Mouse (Mus musculus) frontal cortex, postnatal 36 days (tissue): ENCODE data around the gene Tubb2b.
A peak's percentile ranks its signal among the peaks of the same experiment; 100 is the strongest.

Experiments used
- DNase-seq, 2 experiments: peaks; one replicate each; pipeline ENCODE4 v3.0.0; 2022; ENCODE audit warnings: low spot score in 2 of 2

Tubb2b gene

DNA sequence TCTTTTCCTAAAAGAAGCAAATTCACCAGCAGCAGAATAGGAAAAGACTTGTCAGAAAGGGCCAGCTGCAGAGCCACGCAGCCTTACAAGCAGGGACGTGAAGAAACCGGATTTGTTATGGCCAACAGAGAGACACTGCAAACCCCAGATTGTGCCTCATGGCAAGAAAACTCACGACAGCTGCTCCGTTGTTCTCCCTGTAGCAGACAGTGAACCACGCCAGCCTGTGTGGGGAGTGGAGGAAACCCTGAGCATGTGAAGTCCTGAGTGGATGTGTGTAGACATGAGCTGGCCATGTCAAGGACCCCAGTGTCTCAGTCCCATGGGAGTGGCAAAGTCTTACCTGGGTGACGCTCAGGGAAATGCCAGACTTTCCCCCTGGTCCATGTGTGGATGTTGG is 6.3 kb upstream of the Tubb2b start:
- DNase-seq, result peak; percentile 53 to 61

DNA sequence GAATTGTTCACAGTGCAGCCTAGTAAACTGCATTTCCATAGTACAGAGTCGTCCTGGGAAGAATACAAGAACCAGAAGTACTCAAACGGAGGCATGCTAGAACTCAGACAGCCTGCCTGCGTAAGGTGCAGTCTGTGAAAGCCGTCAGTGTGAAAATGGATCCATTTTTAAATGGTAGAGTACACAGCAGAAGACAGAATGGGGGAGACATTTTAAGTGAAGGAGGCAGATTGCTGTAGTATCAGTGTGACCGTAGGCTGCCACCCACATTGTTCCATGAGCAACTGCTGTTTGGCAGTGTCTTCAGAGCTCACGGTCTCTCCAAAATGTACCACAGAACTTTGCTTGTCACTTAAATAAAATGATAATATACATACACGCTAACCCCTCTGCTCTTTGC is 4.0 kb upstream of the Tubb2b start:
- DNase-seq, result peak; percentile 65 to 82

DNA sequence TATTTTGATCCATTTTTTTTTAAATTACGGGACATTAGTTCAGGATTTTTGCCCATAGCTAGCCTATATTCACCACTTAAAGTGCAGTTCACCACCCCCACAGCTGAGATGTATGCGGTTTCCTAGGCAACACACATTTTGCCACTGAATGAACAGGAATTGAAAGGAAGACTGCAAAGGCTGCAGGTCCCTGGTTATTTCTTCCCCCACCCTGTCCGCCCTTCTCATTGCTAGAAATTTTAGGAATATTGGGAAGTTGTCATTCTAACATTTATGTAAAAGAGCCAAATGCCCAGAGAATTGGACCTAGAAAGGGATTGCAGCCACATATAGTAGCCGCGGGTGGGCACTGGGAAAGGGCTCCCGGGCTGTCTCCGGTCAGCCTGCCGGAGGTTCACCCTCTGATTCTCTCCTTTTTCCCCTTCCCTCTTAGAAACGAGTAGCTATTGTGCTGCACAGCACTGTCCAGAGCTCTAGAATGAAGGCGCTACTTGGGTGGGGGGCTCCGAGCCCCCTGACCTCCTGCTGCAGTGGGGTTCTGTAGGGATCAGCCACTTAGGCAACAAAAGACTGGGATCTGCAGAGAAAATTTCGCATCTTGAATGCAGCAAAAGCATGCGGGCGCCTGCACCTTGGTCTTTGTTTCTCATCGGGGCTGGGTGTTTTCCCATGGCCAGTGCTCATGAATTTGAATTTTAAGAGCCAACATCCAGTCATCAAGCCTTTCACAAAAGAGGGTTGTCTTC is 3.2 kb upstream of the Tubb2b start:
- DNase-seq, result no peak

DNA sequence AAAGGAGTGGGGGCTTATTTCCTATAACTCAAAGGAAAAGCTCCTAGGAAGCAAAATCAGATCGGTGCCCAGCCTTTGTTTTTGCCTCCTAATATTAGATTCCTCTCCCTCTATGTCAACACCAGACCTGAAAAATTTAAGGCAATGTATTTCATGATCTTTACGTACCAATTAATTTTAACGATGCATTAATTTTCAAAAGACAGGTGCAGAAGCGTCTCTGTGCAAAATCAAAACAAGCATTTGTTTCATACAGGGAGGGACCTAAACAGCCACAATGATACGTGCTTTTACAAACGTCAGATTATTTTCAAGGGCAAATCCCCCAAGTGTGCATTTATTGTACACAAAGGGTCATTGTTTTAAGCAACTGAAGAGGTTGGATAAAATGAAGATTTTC is 2.6 kb upstream of the Tubb2b start:
- DNase-seq, result no peak

DNA sequence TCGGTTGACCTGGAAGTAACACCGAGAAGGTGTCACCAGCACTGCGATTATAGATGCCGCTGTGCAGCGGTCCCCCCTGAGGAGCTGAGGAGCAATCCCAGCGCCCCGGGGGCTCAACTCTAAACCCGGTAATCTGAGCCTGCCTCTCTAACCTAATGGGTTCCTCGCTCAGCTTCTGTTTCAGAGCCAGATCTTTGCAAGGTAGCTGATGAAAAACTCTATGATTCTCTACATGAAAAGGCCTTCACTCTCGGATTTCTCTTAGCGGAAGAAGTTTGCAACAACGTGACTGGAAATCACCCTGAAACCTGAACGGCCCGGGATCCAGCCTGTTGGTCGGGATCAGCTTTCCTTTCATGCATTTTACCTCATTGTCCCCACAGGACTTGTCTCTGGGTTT is 2.0 kb upstream of the Tubb2b start:
- DNase-seq, result no peak

DNA sequence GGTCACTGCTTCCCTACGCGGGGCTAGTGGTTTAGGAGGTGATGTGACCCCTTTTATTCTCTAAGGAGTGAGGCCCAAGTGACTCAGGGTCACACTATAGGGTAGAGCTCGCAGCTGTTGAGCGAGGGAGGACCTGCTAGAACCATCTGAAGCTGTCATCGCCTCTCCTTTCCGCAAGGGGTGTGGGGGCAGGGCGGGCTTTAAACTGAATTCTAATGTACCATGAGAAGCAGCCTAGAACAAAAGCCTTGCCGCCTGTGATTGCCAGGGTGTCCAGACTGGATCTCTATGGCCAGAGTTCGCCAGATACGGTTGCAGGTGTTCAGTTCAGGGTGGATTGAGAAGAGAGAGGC is 1.4 kb upstream of the Tubb2b start:
- DNase-seq, result peak; percentile 35 to 45

DNA sequence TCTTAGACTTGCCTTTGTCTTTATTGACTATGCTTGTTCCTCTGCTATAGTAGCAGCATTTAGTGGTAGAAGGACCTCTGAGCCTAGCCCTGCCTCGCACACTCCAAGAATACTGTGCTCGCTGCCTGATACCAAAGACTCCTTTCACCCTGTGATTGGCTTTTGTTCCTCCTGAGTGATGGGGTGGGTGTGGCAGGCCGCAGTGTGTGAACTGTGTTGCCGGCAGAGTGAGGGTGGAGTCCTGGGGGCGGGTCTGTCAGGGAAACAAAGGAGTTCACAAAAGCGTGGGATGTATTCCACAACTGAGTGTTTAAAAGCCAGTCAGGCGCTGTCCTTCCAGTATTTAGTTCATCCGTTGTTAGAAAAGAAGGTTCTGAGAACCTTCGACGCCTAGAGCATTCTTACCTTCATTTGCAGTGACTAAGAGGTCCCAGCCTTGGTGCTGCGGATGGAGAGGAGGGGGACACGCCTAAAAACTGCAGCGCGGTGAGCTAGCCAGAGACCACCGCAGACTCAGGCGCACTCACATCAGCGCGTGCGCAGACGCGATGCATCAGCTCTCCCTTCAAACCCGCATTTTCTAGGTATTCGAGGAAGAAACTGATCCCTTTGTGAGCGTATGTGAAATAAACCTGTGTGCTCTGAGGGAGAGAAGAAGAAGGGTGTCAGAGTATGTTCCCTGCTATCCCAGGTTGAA is 893 bp upstream of the Tubb2b start:
- peak; percentile 28 to 43 for DNase-seq

DNA sequence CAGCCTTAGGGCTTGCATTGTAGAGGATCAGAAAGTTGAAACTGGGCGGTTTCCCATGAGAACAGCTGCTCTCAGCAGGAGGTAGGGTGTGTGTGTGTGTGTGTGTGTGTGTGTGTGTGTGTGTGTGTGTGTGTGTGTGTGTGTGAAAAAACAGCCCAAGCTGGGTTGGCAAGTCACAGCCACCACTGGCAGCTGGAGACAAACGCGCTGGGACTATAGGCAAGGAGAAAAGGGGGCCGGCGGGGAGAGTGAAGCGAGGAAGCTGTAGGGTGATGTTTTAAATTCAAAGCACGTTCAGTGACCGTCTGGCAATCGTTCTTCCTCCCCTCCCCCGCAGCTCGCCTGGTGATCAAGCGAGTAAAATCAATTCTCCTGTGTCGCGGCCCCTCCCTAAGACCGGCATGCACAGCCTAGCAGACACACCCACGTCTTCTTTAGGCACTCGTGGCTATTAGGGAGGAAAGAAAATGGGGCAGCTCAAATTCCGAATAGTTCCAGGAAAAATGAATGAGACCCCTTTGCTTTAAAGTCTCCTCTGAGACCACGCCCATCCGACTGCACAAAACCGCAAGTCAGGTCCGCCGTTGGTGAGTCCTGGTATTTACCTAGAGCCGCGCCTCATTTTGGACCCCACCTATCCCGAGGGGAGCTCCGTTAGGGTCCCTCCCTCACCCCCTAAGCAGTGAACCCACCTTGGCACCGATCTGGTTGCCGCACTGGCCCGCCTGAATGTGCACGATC is 611 bp downstream of the Tubb2b start:
- DNase-seq, result peak; percentile 54 to 55

DNA sequence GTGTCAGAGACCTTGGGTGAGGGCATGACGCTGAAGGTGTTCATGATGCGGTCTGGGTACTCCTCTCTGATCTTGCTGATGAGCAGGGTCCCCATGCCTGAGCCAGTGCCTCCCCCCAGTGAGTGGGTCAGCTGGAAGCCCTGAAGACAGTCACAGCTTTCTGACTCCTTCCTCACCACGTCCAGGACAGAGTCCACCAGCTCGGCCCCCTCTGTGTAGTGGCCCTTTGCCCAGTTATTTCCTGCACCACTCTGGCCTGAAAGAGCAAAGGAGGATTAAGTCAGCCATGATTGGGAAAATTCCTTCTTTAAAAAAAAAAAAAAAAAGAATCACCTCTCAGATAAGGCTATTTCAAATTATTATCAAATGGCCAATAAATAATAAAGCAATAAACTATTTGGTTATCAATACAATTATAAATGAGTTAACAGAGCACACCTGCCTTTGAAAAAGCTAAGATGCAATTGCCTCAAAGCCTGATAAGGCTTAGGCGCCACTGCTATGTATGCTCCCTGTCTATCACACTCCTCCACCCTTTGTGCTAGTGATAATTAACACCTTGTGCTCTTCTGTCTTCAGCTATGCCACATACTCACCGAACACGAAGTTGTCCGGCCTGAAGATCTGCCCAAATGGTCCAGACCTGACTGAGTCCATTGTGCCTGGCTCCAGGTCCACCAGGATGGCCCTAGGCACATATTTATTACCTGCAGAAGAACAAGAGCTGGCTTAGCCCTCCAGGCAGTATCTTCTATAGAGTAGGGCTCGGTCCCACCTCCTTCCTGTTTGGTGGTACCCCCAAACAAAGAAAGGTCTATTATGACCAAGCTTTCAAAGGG is 1.8 kb downstream of the Tubb2b start:
- no peak for DNase-seq

DNA sequence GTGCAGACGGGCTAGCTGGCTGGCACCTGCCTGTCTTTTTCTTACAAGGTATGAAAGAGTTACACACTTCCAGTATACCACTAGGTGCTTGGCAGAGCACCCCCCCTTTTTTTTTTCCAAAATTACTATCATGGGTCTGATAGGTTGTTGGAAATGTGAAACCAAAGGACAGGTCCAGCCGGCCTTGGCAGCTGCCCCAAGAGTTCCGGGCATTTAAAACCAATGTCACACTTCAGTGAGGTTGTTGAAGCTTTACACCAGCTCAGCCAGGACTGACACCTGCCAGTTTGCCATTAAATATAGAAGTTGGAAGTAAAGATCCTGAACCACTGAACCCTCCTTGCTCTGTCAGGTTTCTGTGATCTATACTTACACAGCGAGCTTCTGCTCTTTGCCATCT is 4.6 kb downstream of the Tubb2b start:
- DNase-seq, result no peak

DNA sequence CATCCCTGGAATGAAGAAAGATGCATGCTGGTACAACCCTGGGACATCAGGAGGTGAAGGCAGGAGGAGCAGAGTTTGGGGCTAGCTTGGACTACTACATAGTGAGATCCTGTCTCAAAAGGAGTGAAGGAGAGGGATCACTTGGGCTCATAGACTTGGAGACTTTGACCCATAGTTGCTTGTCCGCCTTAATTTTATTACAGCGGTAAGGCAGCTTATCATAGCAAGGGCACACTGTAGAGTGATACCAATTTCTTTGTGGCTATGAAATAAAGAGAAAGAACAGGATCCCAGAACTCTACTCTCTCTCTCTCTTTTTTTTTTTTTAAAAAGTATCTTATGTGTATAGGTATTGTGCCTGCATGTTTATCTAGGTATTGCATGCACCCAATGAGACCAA is 9.7 kb downstream of the Tubb2b start:
- no peak for DNase-seq

DNA sequence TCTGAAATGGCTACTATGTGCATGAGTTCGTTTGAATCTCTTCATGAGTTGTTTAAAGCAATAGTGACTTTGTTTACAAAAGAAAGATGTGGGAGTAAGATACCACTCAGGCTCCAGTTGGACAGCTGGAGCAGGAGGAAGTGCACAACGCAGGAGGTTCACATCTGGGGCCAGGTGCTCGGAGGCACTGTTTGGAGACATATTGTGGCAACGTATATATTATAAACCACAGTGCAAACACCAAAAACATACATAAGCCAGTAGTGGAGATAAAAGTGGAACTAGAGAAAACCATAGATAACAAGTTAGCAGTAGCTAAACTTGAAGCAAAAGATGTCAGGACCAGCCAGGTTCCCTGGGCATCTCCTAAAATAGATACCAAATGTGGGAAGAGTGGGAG is 10.9 kb downstream of the Tubb2b start:
- no peak for DNase-seq

DNA sequence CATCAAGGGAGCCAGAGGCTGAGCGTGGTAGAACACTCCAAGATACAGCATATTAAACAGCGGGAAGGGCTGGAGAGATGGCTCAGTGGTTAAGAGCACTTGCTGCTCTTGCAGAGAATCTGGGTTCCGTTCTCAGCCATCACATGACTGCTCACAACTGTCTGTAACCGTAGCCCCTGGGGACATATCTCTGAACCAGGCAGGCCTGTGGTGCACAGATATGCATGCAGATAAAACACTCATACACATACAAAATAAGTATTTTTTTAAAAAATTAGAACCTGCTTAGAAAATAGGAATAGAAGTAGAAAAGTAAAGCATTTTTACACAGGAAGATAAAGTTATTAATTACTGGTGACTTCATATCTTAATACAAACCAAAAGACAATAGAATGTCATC is 11.4 kb downstream of the Tubb2b start:
- no peak for DNase-seq

DNA sequence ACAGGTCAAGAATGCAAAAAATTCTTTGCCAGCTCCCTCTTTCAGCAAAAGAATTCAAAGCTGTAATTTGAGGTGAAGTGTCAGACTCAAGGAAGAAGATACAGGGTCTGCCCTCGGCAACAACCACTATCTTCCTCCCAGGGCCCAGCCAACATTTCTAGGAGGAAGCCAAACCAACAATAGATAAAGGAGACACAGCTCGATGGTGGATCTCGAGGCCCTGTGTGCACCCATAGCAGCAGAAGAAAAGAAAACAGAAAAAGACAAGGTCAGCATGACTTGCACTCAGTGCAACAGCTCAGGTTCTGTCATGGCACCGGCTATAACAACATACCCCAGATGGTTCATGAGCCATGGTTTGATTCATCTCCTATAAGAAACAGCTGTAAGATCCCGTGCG is 13.8 kb downstream of the Tubb2b start:
- no peak for DNase-seq

DNA sequence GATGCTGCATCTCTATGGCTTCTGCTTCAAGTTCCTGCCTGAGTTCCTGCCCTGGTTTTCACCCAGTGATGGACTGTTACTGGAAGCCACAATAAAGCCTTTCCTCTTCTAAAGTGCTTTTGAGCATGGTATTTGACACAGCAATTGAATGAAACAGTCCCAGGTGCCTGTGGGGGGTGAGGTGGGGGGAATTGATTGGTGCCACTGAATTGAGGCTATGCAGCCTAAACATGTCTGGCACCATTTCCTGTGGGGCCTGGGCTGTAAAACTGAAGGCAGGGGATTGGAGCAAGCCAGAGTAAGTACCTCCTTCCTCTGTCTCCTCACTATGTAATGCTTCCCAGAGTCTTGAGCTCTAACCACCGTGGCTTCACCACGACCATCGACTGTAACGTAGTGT is 15.6 kb downstream of the Tubb2b start:
- DNase-seq, result no peak

DNA sequence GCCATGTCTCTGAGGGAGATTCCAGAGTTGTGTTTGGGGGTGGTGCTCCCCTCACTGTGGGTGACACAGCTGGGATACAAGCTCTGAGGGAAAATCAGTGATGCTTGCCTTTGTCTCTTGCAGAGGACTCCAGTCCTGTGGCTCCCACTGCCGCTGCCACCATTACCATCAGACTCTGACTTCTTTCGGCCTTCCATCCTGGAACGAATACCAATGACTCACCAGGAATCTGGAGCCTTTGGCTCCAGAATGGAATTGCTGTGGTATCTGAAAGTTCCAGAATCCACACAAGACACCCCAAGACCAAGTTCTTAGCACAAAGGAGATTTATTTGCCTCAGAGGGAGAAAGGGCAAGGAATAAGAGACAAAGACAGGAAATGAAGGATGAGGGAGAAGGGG is 17.2 kb downstream of the Tubb2b start:
- DNase-seq, result no peak

DNA sequence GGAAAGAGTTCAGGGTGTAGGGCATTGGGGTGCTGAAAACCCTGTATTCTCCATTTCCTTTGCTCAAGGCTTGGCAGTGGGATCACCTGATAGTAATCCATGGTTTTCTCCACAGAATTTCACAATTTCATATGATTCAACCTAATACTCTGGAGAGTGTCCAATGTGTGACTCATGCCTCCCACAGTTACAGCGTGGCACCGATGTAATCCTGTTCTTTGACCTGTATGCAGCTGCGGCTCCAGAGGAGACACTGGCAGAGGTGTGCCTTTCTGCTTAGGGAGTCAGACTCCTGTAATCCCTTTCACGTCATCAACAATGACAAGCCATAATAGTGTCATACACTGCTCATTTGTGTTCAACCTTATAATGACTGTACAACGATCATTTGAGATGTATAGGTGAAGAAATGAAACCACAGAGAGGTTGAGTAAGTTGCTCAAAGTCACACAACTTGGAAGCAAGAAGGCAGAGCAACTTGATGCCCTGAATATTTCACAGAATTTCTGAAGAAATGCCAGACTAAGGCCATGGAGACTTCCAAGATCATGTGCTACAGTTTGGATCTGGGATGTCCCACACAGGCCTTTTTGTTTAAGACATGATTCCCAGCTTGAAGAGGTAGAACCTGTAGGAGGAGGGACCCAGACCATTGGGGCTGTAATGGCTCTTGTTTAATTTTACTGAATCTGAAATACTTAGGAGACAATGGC is 17.7 kb downstream of the Tubb2b start:
- no peak for DNase-seq

DNA sequence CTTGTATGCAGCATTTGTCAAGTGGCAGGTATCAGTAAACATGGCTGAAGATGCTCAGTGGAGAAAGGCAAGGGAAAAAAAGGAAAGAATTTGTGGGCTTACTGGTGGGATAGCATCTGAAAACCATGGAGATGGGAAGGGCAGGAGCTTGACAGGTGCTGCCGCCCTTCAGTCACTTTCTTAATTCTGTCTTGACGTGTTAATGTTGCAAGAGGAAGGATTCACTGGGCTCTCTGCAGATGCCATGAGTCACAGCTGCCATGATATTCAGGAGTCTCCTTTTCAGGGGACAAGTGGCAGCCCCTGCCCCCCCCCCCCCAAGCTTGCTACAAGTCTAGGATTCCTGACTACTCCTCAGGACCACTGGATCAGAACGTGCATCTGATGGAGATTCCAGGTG is 18.4 kb downstream of the Tubb2b start:
- DNase-seq, result no peak

DNA sequence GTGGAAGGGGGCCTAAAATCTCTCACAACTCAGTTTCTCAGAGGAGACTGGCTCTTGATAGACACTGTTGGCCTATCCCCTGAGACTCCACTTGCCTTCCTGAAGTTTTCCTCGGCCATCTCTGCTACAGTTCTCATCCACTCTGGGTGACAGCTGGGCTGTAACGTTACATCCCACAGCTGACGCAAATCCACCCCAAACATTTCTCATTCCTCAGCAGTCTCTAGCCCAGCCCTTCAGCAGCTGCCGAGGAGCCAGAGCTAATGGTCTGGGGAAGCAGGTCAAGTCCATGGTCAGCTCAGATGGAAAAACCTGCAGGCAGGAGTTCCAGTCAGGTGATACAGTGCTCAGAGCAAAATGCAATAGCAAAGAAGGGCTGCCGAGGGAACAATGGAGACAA is 19.2 kb downstream of the Tubb2b start:
- DNase-seq, result no peak

DNA sequence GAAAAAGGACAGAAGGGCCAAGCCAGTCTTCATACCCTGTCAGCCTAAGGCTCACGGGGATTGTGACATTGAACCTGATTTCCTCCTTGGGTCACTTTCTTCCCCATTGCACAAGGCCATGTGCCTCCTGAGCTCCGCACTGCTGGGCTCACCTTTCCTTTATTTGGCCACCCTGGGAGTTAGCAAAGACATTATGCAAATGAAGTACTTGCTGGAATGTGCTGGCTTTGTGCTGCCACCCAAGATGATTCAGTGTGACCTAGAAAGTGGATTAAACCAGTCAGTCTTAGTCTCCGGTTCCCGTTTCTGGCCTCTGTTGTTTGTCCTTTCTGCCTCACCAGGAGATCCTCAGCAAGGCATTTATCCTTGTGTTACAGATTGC is 20.6 kb downstream of the Tubb2b start:
- DNase-seq, result no peak

DNA sequence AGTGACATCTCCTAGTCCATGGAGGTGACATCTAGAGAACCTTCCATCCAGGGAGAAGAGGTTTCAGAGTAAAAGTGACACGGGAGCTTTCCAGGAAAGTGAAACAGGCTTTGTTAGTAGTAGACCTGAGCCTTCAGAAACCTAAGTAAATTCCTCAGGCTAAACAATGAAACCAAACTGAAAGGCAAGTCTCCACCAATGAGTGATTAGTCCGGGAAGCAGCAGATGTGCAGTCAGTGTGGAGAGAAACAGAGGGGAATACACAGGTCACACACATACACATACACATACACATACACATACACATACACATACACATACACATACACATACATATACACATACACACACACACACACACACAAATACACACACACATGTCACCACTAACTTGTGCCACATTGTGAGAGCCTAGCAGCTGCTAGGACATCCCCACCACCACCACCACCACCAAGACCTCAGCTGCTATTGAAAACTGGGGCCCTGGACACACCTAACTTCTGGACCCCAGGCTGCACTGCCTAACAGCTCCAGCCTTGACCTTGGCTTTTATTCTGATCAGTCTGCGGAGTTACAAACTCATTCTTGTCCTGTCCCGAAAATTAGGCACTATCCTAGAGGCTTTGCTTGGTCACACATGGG is 21.1 kb downstream of the Tubb2b start:
- DNase-seq, result no peak
